Mouse (Mus musculus) embryonic fibroblast, embryonic 13.5 days (primary cell): ENCODE measurements around the gene Gm20388.

Experiments used
- CTCF ChIP-seq: IDR thresholded peaks from 2 replicates; pipeline ENCODE4 v1.5.1; 2011; ENCODE audit warnings: mild to moderate bottlenecking, control low read depth, low read length, moderate library complexity, borderline replicate concordance; ENCODE audit not compliant: insufficient read depth
- POLR2A ChIP-seq: IDR thresholded peaks from 2 replicates; pipeline ENCODE4 v1.6.1; 2011; ENCODE audit warnings: low read depth, mild to moderate bottlenecking, control low read depth, low read length, moderate library complexity

DNA sequence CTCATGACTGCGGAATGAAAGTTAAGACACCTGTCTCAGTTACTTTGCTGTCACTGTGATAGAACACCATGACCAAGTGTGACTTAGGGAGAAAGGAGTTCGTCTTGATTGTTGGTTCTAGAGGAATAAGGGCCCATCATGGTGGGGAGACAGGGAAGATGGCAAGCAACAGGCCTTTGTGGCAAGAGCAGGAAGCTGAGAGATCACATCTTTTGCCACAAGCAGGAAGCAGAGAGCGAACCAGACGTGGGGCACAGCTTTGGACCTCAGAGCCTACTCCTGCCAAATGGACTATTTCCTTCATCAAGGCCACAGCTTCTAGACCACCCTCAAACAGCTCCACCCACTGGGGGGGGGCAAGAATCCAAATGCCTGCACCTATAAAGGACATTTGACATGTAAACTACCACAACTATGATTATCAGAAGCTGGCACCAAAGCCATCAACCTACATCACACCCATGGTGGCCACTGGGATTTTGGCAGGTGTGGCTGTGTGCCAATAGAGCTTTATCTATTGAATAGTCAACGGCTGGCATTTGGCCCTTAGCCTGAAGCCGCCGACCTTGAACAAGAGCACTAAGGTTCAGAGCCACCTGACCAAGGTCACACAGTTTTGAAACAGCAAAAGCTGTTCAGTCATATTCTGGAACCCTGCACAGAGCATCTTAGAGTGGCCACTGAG is 2854.3 kb downstream of the Gm20388 start:
- TF ChIP-seq CTCF (no peak), POLR2A (no peak)
